Mouse (Mus musculus): ENCODE results near the gene Nsl1. TPM values are rescaled to one million over a fixed set of nuclear protein-coding genes. Genes with fewer than 3 reads are reported as not detected.
A peak's percentile ranks its signal among the peaks of the same experiment; 100 is the strongest.
"Not testable (repeated sequence)": the region's sequence is repeated elsewhere in the genome, so short reads cannot be mapped to it uniquely, and the experiment has no call there.

Gene Nsl1
- polyA plus RNA-seq (2012; rRNA removed), result 0.80 and 1.3 TPM in 2 replicates

- peak; percentile 96 for DNase-seq (ENCODE audit: low spot score)
Observed at GRCm38 (mm10) chr1:191062781-191063485, at the start of gene Nsl1, which contains the start of gene Tatdn3. Gene Nsl1 (plus strand): TSS chr1:191063012. Gene Tatdn3 (minus strand): TSS chr1:191062932.

GRCm38 (mm10) chr1:191014271-191014670 lies 48.5 kb upstream of the Nsl1 start:
- DNase-seq (ENCODE audit: low spot score), result no peak

- DNase-seq (ENCODE audit: low spot score), result no peak
Observed at GRCm38 (mm10) chr1:191019803-191020202, 43.0 kb upstream of the Nsl1 start.

GRCm38 (mm10) chr1:191020217-191020924 lies 42.4 kb upstream of the Nsl1 start:
- no peak for DNase-seq (ENCODE audit: low spot score)

- no peak for DNase-seq (ENCODE audit: low spot score)
Observed at GRCm38 (mm10) chr1:191021016-191021415, 41.8 kb upstream of the Nsl1 start.

GRCm38 (mm10) chr1:191023140-191023539 lies 39.7 kb upstream of the Nsl1 start:
- DNase-seq (ENCODE audit: low spot score), result no peak

GRCm38 (mm10) chr1:191023806-191024205 lies 39.0 kb upstream of the Nsl1 start:
- DNase-seq (ENCODE audit: low spot score), result not testable (repeated sequence)

GRCm38 (mm10) chr1:191025016-191026012 lies 37.5 kb upstream of the Nsl1 start:
- no peak for DNase-seq (ENCODE audit: low spot score)

- DNase-seq (ENCODE audit: low spot score), result peak; percentile 96
Observed at GRCm38 (mm10) chr1:191026021-191026713, 36.6 kb upstream of the Nsl1 start, which contains the start of gene Flvcr1. Gene Flvcr1 (minus strand): TSS chr1:191026158.

GRCm38 (mm10) chr1:191030182-191030581 lies 32.6 kb upstream of the Nsl1 start:
- no peak for DNase-seq (ENCODE audit: low spot score)

GRCm38 (mm10) chr1:191030922-191031425 lies 31.8 kb upstream of the Nsl1 start:
- not testable (repeated sequence) for DNase-seq (ENCODE audit: low spot score)

- no peak for DNase-seq (ENCODE audit: low spot score)
Observed at GRCm38 (mm10) chr1:191035649-191036048, 27.2 kb upstream of the Nsl1 start.

GRCm38 (mm10) chr1:191036554-191037334 lies 26.1 kb upstream of the Nsl1 start, which contains the start of gene Spata45:
Gene Spata45 (plus strand): TSS chr1:191036639.
- no peak for DNase-seq (ENCODE audit: low spot score)

GRCm38 (mm10) chr1:191037999-191038398 lies 24.8 kb upstream of the Nsl1 start:
- DNase-seq (ENCODE audit: low spot score), result no peak

GRCm38 (mm10) chr1:191041352-191041751 lies 21.5 kb upstream of the Nsl1 start:
- DNase-seq (ENCODE audit: low spot score), result no peak

- DNase-seq (ENCODE audit: low spot score), result no peak
Observed at GRCm38 (mm10) chr1:191042106-191042505, 20.7 kb upstream of the Nsl1 start.

- no peak for DNase-seq (ENCODE audit: low spot score)
Observed at GRCm38 (mm10) chr1:191042688-191043087, 20.1 kb upstream of the Nsl1 start.

- no peak for DNase-seq (ENCODE audit: low spot score)
Observed at GRCm38 (mm10) chr1:191045264-191045663, 17.5 kb upstream of the Nsl1 start.

GRCm38 (mm10) chr1:191046231-191046824 lies 16.5 kb upstream of the Nsl1 start:
- DNase-seq (ENCODE audit: low spot score), result no peak

- no peak for DNase-seq (ENCODE audit: low spot score)
Observed at GRCm38 (mm10) chr1:191053555-191053954, 9.3 kb upstream of the Nsl1 start.

Measured in urinary bladder, adult 2 months (tissue).